Mouse (Mus musculus): ENCODE data around the gene Rab9b.

GRCm38 (mm10) chrX:136819752-136820151 lies 48.8 kb downstream of the Rab9b start:
- TF ChIP-seq POLR2A (IDR thresholded peaks at IDR 0.05; ENCODE audit: insufficient read depth, low read depth, low read length): no peak
- TF ChIP-seq CTCF (IDR thresholded peaks at IDR 0.05): no peak

Data from heart, adult 2 months (tissue).